Mouse (Mus musculus) thymus, postnatal 25 days (tissue): ENCODE data around the gene Elf2.

ENCODE experiments used
- DNase-seq: peaks from one replicate; pipeline ENCODE4 v3.0.0; 2022

Gene Elf2

GRCm38 (mm10) chr3:51276421-51277111, 63.9 kb downstream of the Elf2 start:
- no peak for DNase-seq

GRCm38 (mm10) chr3:51275956-51276398, 64.5 kb downstream of the Elf2 start:
- DNase-seq, result peak; percentile 98

GRCm38 (mm10) chr3:51270069-51270817, 70.2 kb downstream of the Elf2 start:
- DNase-seq, result no peak

GRCm38 (mm10) chr3:51268434-51268833, 72.0 kb downstream of the Elf2 start:
- no peak for DNase-seq

GRCm38 (mm10) chr3:51262942-51263341, 77.5 kb downstream of the Elf2 start:
- DNase-seq, result no peak

- DNase-seq, result no peak
These were observed 82.4 kb downstream of the Elf2 start for GRCm38 (mm10) chr3:51258070-51258469.

- no peak for DNase-seq
These were observed 84.0 kb downstream of the Elf2 start for GRCm38 (mm10) chr3:51256450-51256849.

GRCm38 (mm10) chr3:51254784-51255183, 85.7 kb downstream of the Elf2 start:
- no peak for DNase-seq

GRCm38 (mm10) chr3:51252689-51253402, 87.6 kb downstream of the Elf2 start:
- DNase-seq, result no peak

GRCm38 (mm10) chr3:51252223-51252622, 88.2 kb downstream of the Elf2 start:
- DNase-seq, result no peak

- DNase-seq, result no peak
These were observed 89.4 kb downstream of the Elf2 start for GRCm38 (mm10) chr3:51251057-51251456.

- no peak for DNase-seq
These were observed 90.6 kb downstream of the Elf2 start for GRCm38 (mm10) chr3:51249866-51250265.

- DNase-seq, result no peak
These were observed 91.0 kb downstream of the Elf2 start for GRCm38 (mm10) chr3:51249460-51249859.

GRCm38 (mm10) chr3:51248600-51248999, 91.9 kb downstream of the Elf2 start:
- no peak for DNase-seq

GRCm38 (mm10) chr3:51247704-51248103, 92.8 kb downstream of the Elf2 start:
- no peak for DNase-seq

- no peak for DNase-seq
These were observed 100.9 kb downstream of the Elf2 start for GRCm38 (mm10) chr3:51239541-51239940.

GRCm38 (mm10) chr3:51238515-51238914, 101.9 kb downstream of the Elf2 start:
- no peak for DNase-seq

GRCm38 (mm10) chr3:51234752-51235055, 105.8 kb downstream of the Elf2 start:
- DNase-seq, result no peak

GRCm38 (mm10) chr3:51233918-51234751, 106.3 kb downstream of the Elf2 start:
- DNase-seq, result peak; percentile 85

GRCm38 (mm10) chr3:51233474-51233873, 107.0 kb downstream of the Elf2 start:
- no peak for DNase-seq

GRCm38 (mm10) chr3:51232205-51232910, 108.1 kb downstream of the Elf2 start:
- no peak for DNase-seq

- no peak for DNase-seq
These were observed 109.0 kb downstream of the Elf2 start for GRCm38 (mm10) chr3:51231499-51231898.
